Mouse (Mus musculus): ENCODE results near the gene Rps3a1. TPM values are rescaled to one million over a fixed set of nuclear protein-coding genes. Genes with fewer than 3 reads are reported as not detected.

Rps3a1 gene
- polyA plus RNA-seq, 2 experiments: 946 to 1,025 TPM

DNA sequence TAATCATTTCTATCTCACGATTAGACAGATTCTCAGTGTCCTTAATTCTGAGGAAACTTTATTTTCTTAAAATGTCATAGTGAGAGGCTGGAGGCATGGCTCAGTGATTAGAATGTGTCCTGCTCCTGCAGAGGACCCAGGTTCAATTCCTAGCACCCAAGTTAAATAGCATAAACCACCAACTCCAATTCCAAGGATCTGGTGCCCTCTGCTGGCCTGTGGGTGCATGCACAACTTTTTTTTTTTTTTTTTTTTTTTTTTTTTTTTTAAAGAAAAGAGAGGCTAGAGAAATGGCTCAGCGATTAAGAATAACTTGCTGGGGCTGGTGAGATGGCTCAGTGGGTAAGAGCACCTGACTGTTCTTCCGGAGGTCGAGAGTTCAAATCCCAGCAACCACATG, 25.6 kb downstream of the Rps3a1 start:
- Histone ChIP-seq H3K4me1 (replicated peaks; ENCODE audit: control insufficient read depth in 2 of 2, insufficient read depth in 2 of 2, low read length in 1 of 2) (peaks cover under 1 to 4% of the 10 kb centered on the region in 2 experiments; a peak in 3 of 4 replicates), H3K9ac (replicated peaks) (no peak overlapping the region), H3K9me3 (ENCODE audit: control insufficient read depth, low read length) (peaks cover 2% of the 10 kb centered on the region; the same call in 1 of the 2 replicates), H3K36me3 (replicated peaks; ENCODE audit: control insufficient read depth, insufficient read depth, low read depth) (no peaks in the 10 kb centered on the region), H3K4me3 (ENCODE audit: insufficient read depth in 1 of 2, low read depth in 2 of 2, low read length in 2 of 2) (no peak overlapping the region), H3K4me2 (ENCODE audit: low read depth) (no peak overlapping the region), H3K27me3 (ENCODE audit: control insufficient read depth, insufficient read depth, low read length) (no peaks in the 10 kb centered on the region), H3K27ac (no peak overlapping the region)
- WGBS (ENCODE audit: insufficient replicate concordance): 75% methylated on average over 4 of the region's 4 CpGs
- TF ChIP-seq EP300 (IDR thresholded peaks at IDR 0.05; ENCODE audit: low read depth) (no peak), CTCF (IDR thresholded peaks at IDR 0.05; ENCODE audit: low read depth) (peak; percentile 68)
- no peak for ATAC-seq (ENCODE audit: insufficient read depth)
- no peak for DNase-seq (ENCODE audit: low read depth in 3 of 3, low spot score in 3 of 3)

DNA sequence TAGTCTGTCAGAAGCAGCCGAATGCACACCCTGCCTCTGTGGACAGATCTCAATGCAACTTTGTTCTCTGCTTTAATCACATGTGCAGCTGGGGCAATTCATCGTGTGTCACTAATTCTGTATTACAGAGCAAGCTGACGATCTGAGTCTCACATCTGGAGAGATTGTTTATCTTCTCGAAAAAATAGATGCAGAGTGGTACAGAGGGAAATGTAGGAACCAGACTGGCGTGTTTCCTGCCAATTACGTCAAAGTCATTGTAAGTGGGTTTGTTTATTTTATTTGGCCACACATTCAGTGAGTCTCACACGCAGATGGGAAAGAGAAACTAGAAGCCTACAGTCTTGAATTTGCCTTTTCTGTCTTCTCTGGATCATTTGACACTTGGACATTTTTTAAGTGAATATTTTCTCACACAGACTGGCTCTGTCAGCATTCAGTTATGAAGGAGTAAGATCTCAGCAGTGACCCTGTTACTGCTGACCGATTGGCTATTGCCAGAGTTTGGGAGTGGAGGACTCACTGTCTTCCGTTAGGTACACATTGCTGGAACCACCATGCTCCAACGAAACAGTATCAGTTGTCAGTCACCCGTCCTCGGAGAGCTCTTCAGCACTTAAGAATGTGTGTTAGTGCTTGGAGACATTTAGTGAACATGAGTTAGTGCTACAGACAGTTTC, 27.7 kb downstream of the Rps3a1 start:
- no peak overlapping the region for H3K27ac ChIP-seq
- H3K9me3 ChIP-seq (ENCODE audit: control insufficient read depth, low read length): peaks cover 2% of the 10 kb centered on the region; the same call in 1 of the 2 replicates
- no peak for TF ChIP-seq CTCF (IDR thresholded peaks at IDR 0.05; ENCODE audit: low read depth)
- no peak for TF ChIP-seq EP300 (IDR thresholded peaks at IDR 0.05; ENCODE audit: low read depth)
- peaks cover 12 to 14% of the 10 kb centered on the region in 2 experiments for H3K4me1 ChIP-seq (replicated peaks; ENCODE audit: control insufficient read depth in 2 of 2, insufficient read depth in 2 of 2, low read length in 1 of 2)
- WGBS (ENCODE audit: insufficient replicate concordance): 62% methylated on average over 12 of the region's 12 CpGs
- no peaks in the 10 kb centered on the region for H3K27me3 ChIP-seq (ENCODE audit: control insufficient read depth, insufficient read depth, low read length)
- no peak for ATAC-seq (ENCODE audit: insufficient read depth)
- no peak overlapping the region for H3K4me2 ChIP-seq (ENCODE audit: low read depth)
- no peak for DNase-seq (ENCODE audit: low read depth in 3 of 3, low spot score in 3 of 3)
- no peaks in the 10 kb centered on the region for H3K36me3 ChIP-seq (replicated peaks; ENCODE audit: control insufficient read depth, insufficient read depth, low read depth)
- no peak overlapping the region for H3K4me3 ChIP-seq (ENCODE audit: insufficient read depth in 1 of 2, low read depth in 2 of 2, low read length in 2 of 2)
- H3K9ac ChIP-seq (replicated peaks): no peak overlapping the region

DNA sequence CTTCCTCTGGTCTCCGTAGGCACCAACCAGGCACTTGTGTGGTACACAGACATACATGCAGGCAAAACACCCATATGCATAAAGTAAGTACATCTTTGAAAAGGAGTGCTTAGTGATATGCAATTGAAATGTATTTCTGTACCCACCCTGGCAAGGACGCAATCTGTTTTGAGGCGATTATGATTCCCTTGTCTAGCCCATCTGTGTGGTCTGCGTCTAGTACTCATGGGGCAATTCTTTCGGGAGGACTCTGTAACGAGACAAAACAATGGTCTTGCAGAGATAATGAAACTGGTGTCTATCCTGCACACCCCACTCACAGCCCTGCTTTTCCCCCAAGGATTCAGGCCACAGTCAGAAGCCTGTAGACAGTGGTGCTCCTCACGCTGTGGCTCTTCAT, 29.7 kb downstream of the Rps3a1 start:
- Histone ChIP-seq H3K36me3 (replicated peaks; ENCODE audit: control insufficient read depth, insufficient read depth, low read depth) (no peaks in the 10 kb centered on the region), H3K27ac (no peak overlapping the region), H3K9me3 (ENCODE audit: control insufficient read depth, low read length) (peaks cover 2% of the 10 kb centered on the region; the same call in 1 of the 2 replicates), H3K4me2 (ENCODE audit: low read depth) (no peak overlapping the region), H3K9ac (replicated peaks) (no peak overlapping the region), H3K4me1 (replicated peaks; ENCODE audit: control insufficient read depth in 2 of 2, insufficient read depth in 2 of 2, low read length in 1 of 2) (peaks cover 29 to 34% of the 10 kb centered on the region in 2 experiments), H3K4me3 (ENCODE audit: insufficient read depth in 1 of 2, low read depth in 2 of 2, low read length in 2 of 2) (no peak overlapping the region), H3K27me3 (ENCODE audit: control insufficient read depth, insufficient read depth, low read length) (no peaks in the 10 kb centered on the region)
- 40% methylated on average over 7 of the region's 7 CpGs for WGBS (ENCODE audit: insufficient replicate concordance)
- ATAC-seq (ENCODE audit: insufficient read depth): no peak
- no peak for DNase-seq (ENCODE audit: low read depth in 3 of 3, low spot score in 3 of 3)
- TF ChIP-seq EP300 (IDR thresholded peaks at IDR 0.05; ENCODE audit: low read depth): peak; percentile 49
- TF ChIP-seq CTCF (IDR thresholded peaks at IDR 0.05; ENCODE audit: low read depth): no peak

DNA sequence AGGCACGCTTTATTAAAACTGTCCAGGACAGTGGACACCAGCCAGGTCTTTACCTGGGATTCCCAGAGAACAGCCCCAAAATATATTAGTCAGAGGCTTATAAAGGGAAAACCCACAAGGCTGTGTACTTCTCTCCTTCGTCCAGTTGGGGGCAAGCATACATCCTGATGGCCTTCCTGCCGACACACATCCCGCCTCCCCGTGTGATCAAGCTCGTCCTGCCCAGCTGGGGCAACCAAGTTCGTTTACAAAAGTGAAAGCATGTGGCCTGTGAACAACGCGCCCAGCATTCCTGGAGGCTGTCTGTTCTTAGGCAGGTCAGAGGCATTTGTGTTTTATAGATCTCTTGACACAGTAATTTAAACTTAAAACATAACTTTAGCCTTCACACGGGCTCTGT, 32.4 kb downstream of the Rps3a1 start:
- WGBS (ENCODE audit: insufficient replicate concordance): 12% methylated on average over 10 of the region's 10 CpGs
- peak overlapping the region; percentile 69 for H3K9ac ChIP-seq (replicated peaks)
- ATAC-seq (ENCODE audit: insufficient read depth): peak; percentile 36
- H3K27me3 ChIP-seq (ENCODE audit: control insufficient read depth, insufficient read depth, low read length): no peaks in the 10 kb centered on the region
- H3K27ac ChIP-seq: peak overlapping the region; percentile 98
- peak; percentile 68 to 72 (median 68) for DNase-seq (ENCODE audit: low read depth in 3 of 3, low spot score in 3 of 3)
- peaks cover 35 to 40% of the 10 kb centered on the region in 2 experiments for H3K4me1 ChIP-seq (replicated peaks; ENCODE audit: control insufficient read depth in 2 of 2, insufficient read depth in 2 of 2, low read length in 1 of 2)
- H3K36me3 ChIP-seq (replicated peaks; ENCODE audit: control insufficient read depth, insufficient read depth, low read depth): no peaks in the 10 kb centered on the region
- H3K9me3 ChIP-seq (ENCODE audit: control insufficient read depth, low read length): no peaks in the 10 kb centered on the region
- peak overlapping the region; percentile 1 to 25; a peak in 2 of 4 replicates for H3K4me3 ChIP-seq (ENCODE audit: insufficient read depth in 1 of 2, low read depth in 2 of 2, low read length in 2 of 2)
- peak overlapping the region; percentile 72 for H3K4me2 ChIP-seq (ENCODE audit: low read depth)
- no peak for TF ChIP-seq EP300 (IDR thresholded peaks at IDR 0.05; ENCODE audit: low read depth)
- TF ChIP-seq CTCF (IDR thresholded peaks at IDR 0.05; ENCODE audit: low read depth): peak; percentile 85

DNA sequence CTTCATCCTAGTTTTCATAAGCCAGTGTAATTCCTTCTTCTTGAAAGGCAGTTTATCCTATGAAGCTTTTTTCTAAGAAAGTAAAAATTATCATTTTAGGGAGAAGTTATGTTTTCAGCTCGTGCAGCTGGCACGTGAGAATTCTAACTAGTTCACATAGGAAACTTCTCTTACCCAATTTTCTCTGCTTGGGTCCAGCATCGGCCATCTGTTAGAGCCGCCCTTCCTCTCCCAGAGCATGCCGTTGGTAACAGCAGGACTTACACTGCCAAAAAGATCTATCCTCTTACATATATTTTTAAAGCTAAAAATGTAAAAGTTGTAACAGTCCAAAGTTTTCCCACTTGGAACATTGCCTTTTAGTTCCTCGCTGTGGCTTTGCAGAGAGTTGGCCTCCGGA, 33.4 kb downstream of the Rps3a1 start:
- peak overlapping the region; percentile 98 for H3K27ac ChIP-seq
- H3K4me3 ChIP-seq (ENCODE audit: insufficient read depth in 1 of 2, low read depth in 2 of 2, low read length in 2 of 2): no peak overlapping the region
- WGBS (ENCODE audit: insufficient replicate concordance): 60% methylated on average over 7 of the region's 7 CpGs
- H3K27me3 ChIP-seq (ENCODE audit: control insufficient read depth, insufficient read depth, low read length): no peaks in the 10 kb centered on the region
- peaks cover 35 to 41% of the 10 kb centered on the region in 2 experiments for H3K4me1 ChIP-seq (replicated peaks; ENCODE audit: control insufficient read depth in 2 of 2, insufficient read depth in 2 of 2, low read length in 1 of 2)
- no peaks in the 10 kb centered on the region for H3K36me3 ChIP-seq (replicated peaks; ENCODE audit: control insufficient read depth, insufficient read depth, low read depth)
- ATAC-seq (ENCODE audit: insufficient read depth) (no peak), DNase-seq (ENCODE audit: low read depth in 3 of 3, low spot score in 3 of 3) (no peak)
- H3K9me3 ChIP-seq (ENCODE audit: control insufficient read depth, low read length): no peaks in the 10 kb centered on the region
- TF ChIP-seq EP300 (IDR thresholded peaks at IDR 0.05; ENCODE audit: low read depth): no peak
- TF ChIP-seq CTCF (IDR thresholded peaks at IDR 0.05; ENCODE audit: low read depth): no peak
- H3K4me2 ChIP-seq (ENCODE audit: low read depth): peak overlapping the region; percentile 72
- H3K9ac ChIP-seq (replicated peaks): peak overlapping the region; percentile 69

Data from liver, embryonic 14.5 days (tissue).